Mouse (Mus musculus) heart, adult 2 months (tissue): ENCODE data around the gene Gm20696. TPM values are rescaled to one million over a fixed set of nuclear protein-coding genes. Genes with fewer than 3 reads are reported as not detected.

Source experiments
- DNase-seq, 2 experiments: peaks; one replicate each; pipeline ENCODE4 v3.0.0; 2021
- H3K27ac ChIP-seq: fragments of 200-600 bp; 2 replicates; pipeline ENCODE4 v1.8.1; 2022
- H3K27me3 ChIP-seq: fragments of 200-500 bp; 2 replicates; pipeline ENCODE4 v1.6.1; 2012; ENCODE audit warnings: mild to moderate bottlenecking, low read length, inconsistent platforms, mixed read lengths; ENCODE audit not compliant: control insufficient read depth, insufficient read depth
- H3K36me3 ChIP-seq: fragments of 200-500 bp; 2 replicates; pipeline ENCODE4 v1.6.1; 2012; ENCODE audit warnings: low read length, inconsistent platforms; ENCODE audit not compliant: control insufficient read depth, insufficient read depth
- H3K4me1 ChIP-seq: fragments of 200-500 bp; 2 replicates; pipeline ENCODE4 v1.6.1; 2011; ENCODE audit warnings: low read length; ENCODE audit not compliant: control insufficient read depth, insufficient read depth
- H3K4me3 ChIP-seq: fragments of 200-600 bp; 2 replicates; pipeline ENCODE4 v1.8.1; 2022
- H3K79me2 ChIP-seq: fragments of 200-500 bp; replicated peaks from 2 replicates; pipeline ENCODE4 v1.6.1; 2012; ENCODE audit warnings: mild to moderate bottlenecking, inconsistent platforms, low read length, moderate library complexity, mixed read lengths; ENCODE audit not compliant: control insufficient read depth, insufficient read depth
- H3K9ac ChIP-seq: fragments of 200-500 bp; 2 replicates; pipeline ENCODE4 v1.6.1; 2012; ENCODE audit warnings: low read depth, mild to moderate bottlenecking, control low read depth, inconsistent platforms, low read length, mixed read lengths
- CTCF ChIP-seq: fragments of 200-600 bp; IDR thresholded peaks from 2 replicates; pipeline ENCODE4 v1.8.1; 2022; ENCODE audit warnings: antibody characterized with exemption, mild to moderate bottlenecking, moderate library complexity
- EP300 ChIP-seq: fragments of 200-500 bp; IDR thresholded peaks from 2 replicates; pipeline ENCODE4 v1.6.1; 2011; ENCODE audit warnings: low read depth, low read length, control low read depth; ENCODE audit not compliant: insufficient read depth
- POLR2A ChIP-seq: fragments of 200-500 bp; IDR thresholded peaks from 2 replicates; pipeline ENCODE4 v1.6.1; 2011; ENCODE audit warnings: mild to moderate bottlenecking, low read depth, low read length, control low read depth; ENCODE audit not compliant: insufficient read depth
- WGBS: fragments of 180-500 bp; shearing (Covaris S2); methylation state at CpG from one replicate; pipeline ENCODE4 v1.1.7; 2018; 5-methylcytosine and 5-hydroxymethylcytosine counted together
- intact Hi-C: fragments of 180-260 bp; cut with DNase I; formaldehyde crosslinking; loops from one replicate; pipeline ENCODE4 v1.15.1; 2025
- microRNA-seq, 2 experiments: library from miRNA; unstranded; fragments of <30 nt; microRNA quantifications; one replicate each; pipeline ENCODE4 v1.2.0; 2021
- polyA plus RNA-seq: library from polyadenylated mRNA; depleted of rRNA; stranded (reverse); fragments of >200 nt; gene quantifications from 2 replicates; pipeline ENCODE4 v1.2.3, GENCODE M21; 2012; rRNA removed
- total RNA-seq, 2 experiments: library from RNA; stranded (reverse); gene quantifications; 2 replicates each; pipeline ENCODE4 v1.2.3; 2021

The Gm20696 gene
- total and polyA plus RNA-seq, 3 experiments: 0.61 to 1.7 (median 1.4) TPM

DNA sequence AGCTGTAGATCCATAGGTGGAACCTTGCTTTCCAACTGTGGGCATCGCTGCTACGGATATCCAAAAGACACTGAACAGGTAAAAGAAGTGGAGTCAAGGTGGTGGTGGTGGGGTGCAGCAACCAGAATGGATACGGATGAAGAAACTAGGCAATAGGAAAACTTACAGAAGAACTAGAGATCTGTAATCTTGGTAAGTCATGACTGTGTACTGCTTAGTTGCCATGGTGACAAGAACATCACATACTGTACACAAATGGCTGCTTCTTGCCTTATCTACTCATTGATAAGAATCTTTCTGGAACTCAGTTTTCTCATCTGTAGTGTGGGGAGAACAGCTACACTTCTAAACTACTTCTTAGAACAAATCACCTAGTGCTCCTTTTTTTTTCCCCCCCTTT is 446.1 kb downstream of the Gm20696 start:
- no peak overlapping the region for H3K27ac ChIP-seq
- H3K36me3 ChIP-seq: no peaks in the 10 kb centered on the region
- no peaks in the 10 kb centered on the region for H3K4me1 ChIP-seq
- H3K79me2 ChIP-seq: no peaks in the 10 kb centered on the region
- no peak for DNase-seq
- no peak for TF ChIP-seq CTCF
- no peak overlapping the region for H3K9ac ChIP-seq
- no peaks in the 10 kb centered on the region for H3K27me3 ChIP-seq
- WGBS: 96% methylated on average over 3 of the region's 3 CpGs
- intact Hi-C loops: no loop called here
- no peak overlapping the region for H3K4me3 ChIP-seq

DNA sequence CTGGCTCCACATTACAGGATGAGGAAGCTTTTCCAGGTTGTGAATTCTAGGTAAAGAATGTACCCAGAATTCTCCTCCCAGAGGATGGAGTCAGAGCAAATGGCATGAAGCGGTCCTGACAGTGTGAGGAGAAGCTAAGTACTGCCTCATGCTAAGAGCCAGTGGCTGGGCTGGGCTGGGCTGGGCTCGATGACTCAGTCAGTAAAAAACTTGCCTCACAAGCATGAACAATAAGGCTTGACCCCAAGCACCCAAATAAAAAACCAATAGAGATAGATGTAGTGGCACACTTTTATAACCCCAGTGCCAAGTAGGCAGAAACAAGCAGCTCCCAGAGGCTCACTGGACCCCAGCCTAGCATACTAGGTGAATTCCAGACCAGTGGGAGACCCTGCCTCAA is 448.8 kb downstream of the Gm20696 start:
- 57% methylated on average over 2 of the region's 2 CpGs for WGBS
- Histone ChIP-seq H3K27me3 (no peaks in the 10 kb centered on the region), H3K36me3 (no peaks in the 10 kb centered on the region), H3K79me2 (no peaks in the 10 kb centered on the region), H3K9ac (no peak overlapping the region), H3K4me1 (no peaks in the 10 kb centered on the region), H3K4me3 (no peak overlapping the region), H3K27ac (no peak overlapping the region)
- TF ChIP-seq POLR2A (no peak), EP300 (no peak), CTCF (no peak)
- intact Hi-C loops: no loop called here
- no peak for DNase-seq

GRCm38 (mm10) chr6:99217155-99217554 is 449.4 kb downstream of the Gm20696 start:
- no peaks in the 10 kb centered on the region for H3K4me1 ChIP-seq
- no peak overlapping the region for H3K9ac ChIP-seq
- no peaks in the 10 kb centered on the region for H3K79me2 ChIP-seq
- WGBS: 89% methylated on average over 7 of the region's 7 CpGs
- no peak overlapping the region for H3K4me3 ChIP-seq
- DNase-seq: no peak
- TF ChIP-seq EP300: no peak
- TF ChIP-seq POLR2A: no peak
- no peak for TF ChIP-seq CTCF
- no peaks in the 10 kb centered on the region for H3K36me3 ChIP-seq
- H3K27ac ChIP-seq: no peak overlapping the region
- no peaks in the 10 kb centered on the region for H3K27me3 ChIP-seq
- intact Hi-C loops: no loop called here

- no peak for DNase-seq
- Histone ChIP-seq H3K9ac (no peak overlapping the region), H3K27ac (no peak overlapping the region), H3K27me3 (no peaks in the 10 kb centered on the region), H3K79me2 (no peaks in the 10 kb centered on the region), H3K36me3 (no peaks in the 10 kb centered on the region), H3K4me1 (peaks cover 1% of the 10 kb centered on the region; the same call in 1 of the 2 replicates), H3K4me3 (no peak overlapping the region)
- intact Hi-C loops: no loop called here
- WGBS: 86% methylated on average over 4 of the region's 4 CpGs
- TF ChIP-seq EP300 (no peak), CTCF (no peak), POLR2A (no peak)
Measured at GRCm38 (mm10) chr6:99212461-99212860, 454.1 kb downstream of the Gm20696 start.

GRCm38 (mm10) chr6:99211663-99212333 is 454.8 kb downstream of the Gm20696 start:
- H3K79me2 ChIP-seq: no peaks in the 10 kb centered on the region
- intact Hi-C loops: no loop called here
- DNase-seq: no peak
- peaks cover 4% of the 10 kb centered on the region for H3K4me1 ChIP-seq
- WGBS: 81% methylated on average over 5 of the region's 5 CpGs
- H3K4me3 ChIP-seq: no peak overlapping the region
- no peak for TF ChIP-seq POLR2A
- TF ChIP-seq CTCF: no peak
- no peak for TF ChIP-seq EP300
- no peak overlapping the region for H3K9ac ChIP-seq
- no peaks in the 10 kb centered on the region for H3K27me3 ChIP-seq
- no peak overlapping the region for H3K27ac ChIP-seq
- no peaks in the 10 kb centered on the region for H3K36me3 ChIP-seq

DNA sequence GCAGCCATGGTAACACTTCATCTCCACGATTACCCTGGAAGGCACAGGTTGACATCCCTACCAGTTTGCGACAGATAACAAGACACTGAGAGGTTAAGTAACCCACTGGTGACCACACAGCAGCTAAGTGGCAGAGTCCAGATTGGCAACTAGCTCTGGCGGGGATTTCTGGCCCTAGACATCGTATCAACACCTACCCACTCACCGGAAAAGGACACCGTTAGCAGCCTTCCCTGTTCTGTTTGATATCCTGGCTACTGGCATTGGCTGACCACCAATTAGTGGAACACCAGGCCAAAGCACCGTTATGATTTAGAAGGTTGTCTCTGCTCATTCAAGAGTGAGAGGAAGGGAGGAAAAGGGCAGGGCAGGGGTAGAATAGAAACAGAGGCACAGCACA is 456.4 kb downstream of the Gm20696 start:
- no peak for DNase-seq

More for the DNA sequence above, 456.4 kb downstream of the Gm20696 start:
- no peak overlapping the region for H3K4me3 ChIP-seq
- intact Hi-C loops: no loop called here
- peaks cover 5% of the 10 kb centered on the region for H3K4me1 ChIP-seq
- no peak overlapping the region for H3K9ac ChIP-seq
- TF ChIP-seq CTCF: no peak
- TF ChIP-seq EP300: no peak
- no peak for TF ChIP-seq POLR2A
- H3K27ac ChIP-seq: no peak overlapping the region
- H3K36me3 ChIP-seq: no peaks in the 10 kb centered on the region
- no peaks in the 10 kb centered on the region for H3K27me3 ChIP-seq
- H3K79me2 ChIP-seq: no peaks in the 10 kb centered on the region
- 53% methylated on average over 7 of the region's 7 CpGs for WGBS

Small RNAs within 50 kb of the gene (microRNA-seq; reads per million reads assigned to microRNA genes)
- gene Gm22328: 0 reads per million in 2 experiments

Other genes with a start within 250 kb of the Gm20696 start
- 10 to 100 TPM; 26.4 to 31.6 TPM for gene Foxp1, start 144.1 kb downstream of the Gm20696 start, total RNA-seq
- 22.9 and 29.1 TPM in 2 replicates for gene Foxp1, start 144.1 kb downstream of the Gm20696 start, polyA plus RNA-seq
- gene Eif4e3, start within 50 bp of the Gm20696 start, total RNA-seq: 10 to 100 TPM; 36.6 to 45.8 TPM
- gene Eif4e3, start within 50 bp of the Gm20696 start, polyA plus RNA-seq: 24.2 and 43.5 TPM in 2 replicates
- gene Gpr27, start 25.9 kb upstream of the Gm20696 start, total RNA-seq: 1 to 10 TPM; 6.3 to 6.8 TPM
- gene Gpr27, start 25.9 kb upstream of the Gm20696 start, polyA plus RNA-seq: 5.7 and 5.8 TPM in 2 replicates
- not detected for gene Prok2, start 59.6 kb upstream of the Gm20696 start, total RNA-seq
- gene Prok2, start 59.6 kb upstream of the Gm20696 start, polyA plus RNA-seq: not detected in 2 replicates